Mouse (Mus musculus): ENCODE measurements around the gene Pam.
"Not testable (repeated sequence)": the region's sequence is repeated elsewhere in the genome, so short reads cannot be mapped to it uniquely, and the experiment has no call there.

DNA sequence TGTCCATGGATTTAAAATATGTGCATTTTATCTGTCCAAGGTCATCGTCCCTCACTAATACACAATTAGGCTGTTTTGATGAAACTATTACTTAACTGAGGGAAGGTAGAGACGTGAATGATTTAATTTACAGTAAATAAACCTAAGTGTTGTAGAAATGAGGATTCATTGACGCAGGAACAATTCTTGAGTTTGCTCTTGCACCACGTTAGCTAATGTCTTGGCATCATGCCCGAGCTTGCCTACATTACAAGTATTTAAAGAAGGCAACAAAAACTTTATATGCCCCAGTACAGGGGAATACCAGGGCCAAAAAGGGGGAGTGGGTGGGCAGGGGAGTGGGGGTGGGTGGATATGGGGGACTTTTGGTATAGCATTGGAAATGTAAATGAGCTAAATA lies 96.5 kb downstream of the Pam start:
- TF ChIP-seq CTCF (IDR thresholded peaks at IDR 0.05; ENCODE audit: low read depth); EP300 (optimal IDR thresholded peaks at IDR 0.05): not testable (repeated sequence)

Measured in stomach, postnatal 0 days (tissue).